Mouse (Mus musculus) kidney, adult 2 months (tissue): Measurements from ENCODE around the gene Fos. TPM values are rescaled to one million over a fixed set of nuclear protein-coding genes. Genes with fewer than 3 reads are reported as not detected.

Source experiments
- DNase-seq: peaks from one replicate; pipeline ENCODE4 v3.0.0; 2021
- H3K27ac ChIP-seq: fragments of 200-500 bp; 2 replicates; pipeline ENCODE4 v1.5.1; 2012; ENCODE audit warnings: low read depth, low read length, control low read depth, inconsistent platforms; ENCODE audit not compliant: insufficient read depth
- H3K27me3 ChIP-seq: fragments of 200-500 bp; replicated peaks from 2 replicates; pipeline ENCODE4 v1.6.1; 2012; ENCODE audit warnings: mild to moderate bottlenecking, moderate library complexity, low read length, inconsistent platforms; ENCODE audit not compliant: control insufficient read depth, insufficient read depth
- H3K36me3 ChIP-seq: fragments of 200-500 bp; 2 replicates; pipeline ENCODE4 v1.6.1; 2012; ENCODE audit warnings: mild to moderate bottlenecking, moderate library complexity, low read length, inconsistent platforms; ENCODE audit not compliant: control insufficient read depth, insufficient read depth
- H3K4me1 ChIP-seq: fragments of 200-500 bp; 2 replicates; pipeline ENCODE4 v1.6.1; 2011; ENCODE audit warnings: low read length; ENCODE audit not compliant: control insufficient read depth, insufficient read depth
- H3K4me3 ChIP-seq: fragments of 200-500 bp; 2 replicates; pipeline ENCODE4 v1.5.1; 2011; ENCODE audit warnings: mild to moderate bottlenecking, low read depth, low read length, control low read depth; ENCODE audit not compliant: insufficient read depth
- CTCF ChIP-seq: fragments of 200-500 bp; conservative IDR thresholded peaks from 2 replicates; pipeline ENCODE4 v1.5.1; 2011; ENCODE audit warnings: low read depth, mild to moderate bottlenecking, control low read depth, low read length, moderate library complexity, mixed read lengths; ENCODE audit not compliant: insufficient read depth, insufficient read length
- POLR2A ChIP-seq: fragments of 200-500 bp; IDR thresholded peaks from one replicate; pipeline ENCODE4 v1.6.1; 2011; ENCODE audit warnings: low read depth, low read length, control low read depth
- WGBS: fragments of 180-500 bp; shearing (Covaris S2); methylation state at CpG from one replicate; pipeline ENCODE4 v1.1.7; 2018; 5-methylcytosine and 5-hydroxymethylcytosine counted together
- polyA plus RNA-seq: library from polyadenylated mRNA; depleted of rRNA; stranded (reverse); fragments of >200 nt; gene quantifications from 2 replicates; pipeline ENCODE4 v1.2.3, GENCODE M21; 2012

Fos gene
- polyA plus RNA-seq, 1 experiment, result 1.2 TPM

GRCm38 (mm10) chr12:85461913-85462663 is 11.6 kb upstream of the Fos start:
- Histone ChIP-seq H3K36me3 (no peaks in the 10 kb centered on the region), H3K27me3 (no peaks in the 10 kb centered on the region), H3K27ac (peak overlapping the region; percentile 39), H3K4me1 (no peaks in the 10 kb centered on the region), H3K4me3 (no peak overlapping the region)
- DNase-seq, result no peak
- TF ChIP-seq POLR2A (no peak), CTCF (no peak)
- 45% methylated on average over 21 of the region's 21 CpGs for WGBS

GRCm38 (mm10) chr12:85462802-85463201 is 10.9 kb upstream of the Fos start:
- WGBS, result 23% methylated on average over 7 of the region's 7 CpGs
- peak overlapping the region; percentile 39 for H3K27ac ChIP-seq
- H3K4me3 ChIP-seq, result no peak overlapping the region; the same call in 1 of the 2 replicates
- no peaks in the 10 kb centered on the region for H3K36me3 ChIP-seq
- TF ChIP-seq POLR2A, result no peak
- no peak for TF ChIP-seq CTCF
- DNase-seq, result peak; percentile 55
- no peaks in the 10 kb centered on the region for H3K4me1 ChIP-seq
- H3K27me3 ChIP-seq, result no peaks in the 10 kb centered on the region

- Histone ChIP-seq H3K27ac (no peak overlapping the region), H3K4me3 (no peak overlapping the region), H3K36me3 (no peaks in the 10 kb centered on the region), H3K27me3 (no peaks in the 10 kb centered on the region), H3K4me1 (no peaks in the 10 kb centered on the region)
- no peak for TF ChIP-seq CTCF
- TF ChIP-seq POLR2A, result no peak
- no peak for DNase-seq
- WGBS, result 74% methylated on average over 5 of the region's 5 CpGs
Measured at GRCm38 (mm10) chr12:85464431-85464830, 9.3 kb upstream of the Fos start.

GRCm38 (mm10) chr12:85464902-85465301 is 8.8 kb upstream of the Fos start:
- Histone ChIP-seq H3K4me3 (no peak overlapping the region), H3K27ac (no peak overlapping the region), H3K4me1 (no peaks in the 10 kb centered on the region), H3K27me3 (no peaks in the 10 kb centered on the region), H3K36me3 (no peaks in the 10 kb centered on the region)
- TF ChIP-seq POLR2A (no peak), CTCF (no peak)
- 53% methylated on average over 3 of the region's 3 CpGs for WGBS
- no peak for DNase-seq

GRCm38 (mm10) chr12:85467854-85468253 is 5.8 kb upstream of the Fos start:
- H3K27ac ChIP-seq, result no peak overlapping the region
- H3K27me3 ChIP-seq, result no peaks in the 10 kb centered on the region
- H3K4me3 ChIP-seq, result no peak overlapping the region
- TF ChIP-seq CTCF (no peak), POLR2A (no peak)
- H3K36me3 ChIP-seq, result no peaks in the 10 kb centered on the region
- H3K4me1 ChIP-seq, result peaks cover 3% of the 10 kb centered on the region; the same call in 1 of the 2 replicates
- WGBS, result 74% methylated on average over 14 of the region's 14 CpGs
- no peak for DNase-seq

- no peak for TF ChIP-seq POLR2A
- TF ChIP-seq CTCF, result no peak
- DNase-seq, result peak; percentile 47
- Histone ChIP-seq H3K4me3 (no peak overlapping the region), H3K36me3 (no peaks in the 10 kb centered on the region), H3K27me3 (no peaks in the 10 kb centered on the region), H3K27ac (no peak overlapping the region), H3K4me1 (peaks cover 3% of the 10 kb centered on the region; the same call in 1 of the 2 replicates)
- WGBS, result 72% methylated on average over 12 of the region's 12 CpGs
Measured at GRCm38 (mm10) chr12:85468666-85469065, 5.0 kb upstream of the Fos start.

GRCm38 (mm10) chr12:85471920-85472655 is 1.6 kb upstream of the Fos start:
- Histone ChIP-seq H3K36me3 (no peaks in the 10 kb centered on the region), H3K4me3 (peak overlapping the region; percentile 49), H3K27ac (peak overlapping the region; percentile 62), H3K4me1 (peaks cover 9% of the 10 kb centered on the region; the same call in 1 of the 2 replicates), H3K27me3 (no peaks in the 10 kb centered on the region)
- WGBS, result under 1% methylated on average over 42 of the region's 42 CpGs
- DNase-seq, result peak; percentile 82
- no peak for TF ChIP-seq POLR2A
- TF ChIP-seq CTCF, result no peak
